Mouse (Mus musculus): ENCODE data around the gene Gm49403. TPM values are rescaled to one million over a fixed set of nuclear protein-coding genes. Genes with fewer than 3 reads are reported as not detected.
"Not testable (repeated sequence)": the region's sequence is repeated elsewhere in the genome, so short reads cannot be mapped to it uniquely, and the experiment has no call there.

Gene Gm49403
- polyA plus RNA-seq, 1 experiment from 2014 or later = not detected

- Histone ChIP-seq H3K27ac (replicated peaks) (no peak overlapping the region), H3K9me3 (replicated peaks) (no peaks in the 10 kb centered on the region), H3K4me1 (peaks cover 28% of the 10 kb centered on the region), H3K36me3 (peaks cover 46% of the 10 kb centered on the region), H3K27me3 (replicated peaks) (no peaks in the 10 kb centered on the region), H3K9ac (replicated peaks) (no peak overlapping the region), H3K4me3 (replicated peaks) (no peak overlapping the region), H3K4me2 (no peak overlapping the region)
- no peak for ATAC-seq (ENCODE audit: low FRiP score)
- WGBS = 93% methylated on average over 7 of the region's 7 CpGs
These were observed 8.7 kb upstream of the Gm49403 start for GRCm38 (mm10) chr19:8875031-8875430.

GRCm38 (mm10) chr19:8880311-8881033 is 3.3 kb upstream of the Gm49403 start, which contains the start of gene Uqcc3:
Uqcc3 (minus strand) TSS chr19:8880923.
- Histone ChIP-seq H3K9me3 (replicated peaks) (no peaks in the 10 kb centered on the region), H3K36me3 (peaks cover 23% of the 10 kb centered on the region), H3K27ac (replicated peaks) (peak within 1 kb of the TSS; percentile 88), H3K4me3 (replicated peaks) (peak within 1 kb of the TSS; percentile 68), H3K27me3 (replicated peaks) (no peaks in the 10 kb centered on the region), H3K9ac (replicated peaks) (peak within 1 kb of the TSS; percentile 83), H3K4me1 (peaks cover 14% of the 10 kb centered on the region), H3K4me2 (peak within 1 kb of the TSS; percentile 93)
- under 1% methylated on average over 42 of the region's 42 CpGs for WGBS
- ATAC-seq (ENCODE audit: low FRiP score) = peak; percentile 98

GRCm38 (mm10) chr19:8881034-8881392 is 2.7 kb upstream of the Gm49403 start:
- 0 out of 2 replicates have a peak, but pooled peaks have one; percentile 4 for ATAC-seq (ENCODE audit: low FRiP score)
- Histone ChIP-seq H3K4me3 (replicated peaks) (peak overlapping the region; percentile 68), H3K4me2 (peak overlapping the region; percentile 93), H3K27ac (replicated peaks) (peak overlapping the region; percentile 88; the same call in 1 of the 2 replicates), H3K27me3 (replicated peaks) (no peaks in the 10 kb centered on the region), H3K9ac (replicated peaks) (peak overlapping the region; percentile 83), H3K4me1 (peaks cover 14% of the 10 kb centered on the region), H3K36me3 (peaks cover 18% of the 10 kb centered on the region), H3K9me3 (replicated peaks) (no peaks in the 10 kb centered on the region)
- WGBS = 10% methylated on average over 3 of the region's 3 CpGs

- H3K9me3 ChIP-seq (replicated peaks) = no peaks in the 10 kb centered on the region
- no peaks in the 10 kb centered on the region for H3K27me3 ChIP-seq (replicated peaks)
- H3K4me1 ChIP-seq = peaks cover 18% of the 10 kb centered on the region
- H3K9ac ChIP-seq (replicated peaks) = no peak overlapping the region
- 58% methylated on average over 1 of the region's 1 CpGs for WGBS
- H3K27ac ChIP-seq (replicated peaks) = no peak overlapping the region
- H3K4me3 ChIP-seq (replicated peaks) = no peak overlapping the region
- no peak for ATAC-seq (ENCODE audit: low FRiP score)
- H3K36me3 ChIP-seq = peaks cover 9% of the 10 kb centered on the region
- no peak overlapping the region; the same call in 1 of the 2 replicates for H3K4me2 ChIP-seq
These were observed 3.3 kb downstream of the Gm49403 start for GRCm38 (mm10) chr19:8886916-8887584.

GRCm38 (mm10) chr19:8887585-8888463 is 4.1 kb downstream of the Gm49403 start:
- 14% methylated on average over 19 of the region's 19 CpGs for WGBS
- peaks cover 18% of the 10 kb centered on the region for H3K4me1 ChIP-seq
- H3K4me2 ChIP-seq = peak overlapping the region; percentile 78
- no peaks in the 10 kb centered on the region for H3K27me3 ChIP-seq (replicated peaks)
- peak overlapping the region; percentile 66 for H3K9ac ChIP-seq (replicated peaks)
- H3K4me3 ChIP-seq (replicated peaks) = peak overlapping the region; percentile 67
- H3K9me3 ChIP-seq (replicated peaks) = no peaks in the 10 kb centered on the region
- ATAC-seq (ENCODE audit: low FRiP score) = no peak
- H3K27ac ChIP-seq (replicated peaks) = peak overlapping the region; percentile 85
- peaks cover 9% of the 10 kb centered on the region for H3K36me3 ChIP-seq

GRCm38 (mm10) chr19:8888511-8889385 is 5.0 kb downstream of the Gm49403 start, which contains the start of the genes 1810009A15Rik and Gm49416:
1810009A15Rik (plus strand) TSS chr19:8888853.
Gm49416 (plus strand) TSS chr19:8888926.
- H3K27me3 ChIP-seq (replicated peaks) = no peaks in the 10 kb centered on the region
- peak; percentile 96 for ATAC-seq (ENCODE audit: low FRiP score)
- H3K9me3 ChIP-seq (replicated peaks) = no peaks in the 10 kb centered on the region
- peak within 1 kb of the TSS; percentile 85 for H3K27ac ChIP-seq (replicated peaks)
- peak within 1 kb of the TSS; percentile 67 for H3K4me3 ChIP-seq (replicated peaks)
- H3K9ac ChIP-seq (replicated peaks) = peak within 1 kb of the TSS; percentile 66
- H3K4me1 ChIP-seq = peaks cover 25% of the 10 kb centered on the region
- WGBS = under 1% methylated on average over 57 of the region's 58 CpGs
- peaks cover 9% of the 10 kb centered on the region for H3K36me3 ChIP-seq
- H3K4me2 ChIP-seq = peak within 1 kb of the TSS; percentile 78

- 3% methylated on average over 54 of the region's 54 CpGs for WGBS
- H3K27ac ChIP-seq (replicated peaks) = peak within 1 kb of the TSS; percentile 85
- ATAC-seq (ENCODE audit: low FRiP score) = peak; percentile 51
- H3K36me3 ChIP-seq = peaks cover 22% of the 10 kb centered on the region
- H3K4me2 ChIP-seq = peak within 1 kb of the TSS; percentile 94
- no peaks in the 10 kb centered on the region for H3K9me3 ChIP-seq (replicated peaks)
- H3K4me1 ChIP-seq = peaks cover 40% of the 10 kb centered on the region
- H3K4me3 ChIP-seq (replicated peaks) = peak within 1 kb of the TSS; percentile 63
- H3K9ac ChIP-seq (replicated peaks) = peak within 1 kb of the TSS; percentile 71
- H3K27me3 ChIP-seq (replicated peaks) = no peaks in the 10 kb centered on the region
These were observed 9.4 kb downstream of the Gm49403 start, which contains the start of gene Ints5 for GRCm38 (mm10) chr19:8892829-8893766. Ints5 (plus strand) TSS chr19:8893005.

- Histone ChIP-seq H3K27me3 (replicated peaks) (no peaks in the 10 kb centered on the region), H3K9me3 (replicated peaks) (no peaks in the 10 kb centered on the region), H3K27ac (replicated peaks) (no peak overlapping the region), H3K9ac (replicated peaks) (peak overlapping the region; percentile 20; the same call in 1 of the 2 replicates), H3K4me3 (replicated peaks) (no peak overlapping the region), H3K36me3 (peaks cover 22% of the 10 kb centered on the region), H3K4me2 (no peak overlapping the region), H3K4me1 (peaks cover 47% of the 10 kb centered on the region)
- no peak for ATAC-seq (ENCODE audit: low FRiP score)
- WGBS = 90% methylated on average over 9 of the region's 9 CpGs
These were observed 11.7 kb downstream of the Gm49403 start for GRCm38 (mm10) chr19:8895397-8895960.

- 83% methylated on average over 5 of the region's 5 CpGs for WGBS
- not testable (repeated sequence) for ATAC-seq (ENCODE audit: low FRiP score)
These were observed 12.5 kb downstream of the Gm49403 start for GRCm38 (mm10) chr19:8896231-8896630.

More at GRCm38 (mm10) chr19:8896231-8896630, 12.5 kb downstream of the Gm49403 start:
- not testable (repeated sequence) for H3K27me3 ChIP-seq (replicated peaks); H3K27ac ChIP-seq (replicated peaks); H3K9me3 ChIP-seq (replicated peaks); H3K4me3 ChIP-seq (replicated peaks); H3K9ac ChIP-seq (replicated peaks); H3K4me2 ChIP-seq
- peaks cover 15% of the 10 kb centered on the region for H3K36me3 ChIP-seq
- peaks cover 51% of the 10 kb centered on the region for H3K4me1 ChIP-seq
